7 mouse cellular contexts compared by ENCODE assay signal in the genomic region with DNA sequence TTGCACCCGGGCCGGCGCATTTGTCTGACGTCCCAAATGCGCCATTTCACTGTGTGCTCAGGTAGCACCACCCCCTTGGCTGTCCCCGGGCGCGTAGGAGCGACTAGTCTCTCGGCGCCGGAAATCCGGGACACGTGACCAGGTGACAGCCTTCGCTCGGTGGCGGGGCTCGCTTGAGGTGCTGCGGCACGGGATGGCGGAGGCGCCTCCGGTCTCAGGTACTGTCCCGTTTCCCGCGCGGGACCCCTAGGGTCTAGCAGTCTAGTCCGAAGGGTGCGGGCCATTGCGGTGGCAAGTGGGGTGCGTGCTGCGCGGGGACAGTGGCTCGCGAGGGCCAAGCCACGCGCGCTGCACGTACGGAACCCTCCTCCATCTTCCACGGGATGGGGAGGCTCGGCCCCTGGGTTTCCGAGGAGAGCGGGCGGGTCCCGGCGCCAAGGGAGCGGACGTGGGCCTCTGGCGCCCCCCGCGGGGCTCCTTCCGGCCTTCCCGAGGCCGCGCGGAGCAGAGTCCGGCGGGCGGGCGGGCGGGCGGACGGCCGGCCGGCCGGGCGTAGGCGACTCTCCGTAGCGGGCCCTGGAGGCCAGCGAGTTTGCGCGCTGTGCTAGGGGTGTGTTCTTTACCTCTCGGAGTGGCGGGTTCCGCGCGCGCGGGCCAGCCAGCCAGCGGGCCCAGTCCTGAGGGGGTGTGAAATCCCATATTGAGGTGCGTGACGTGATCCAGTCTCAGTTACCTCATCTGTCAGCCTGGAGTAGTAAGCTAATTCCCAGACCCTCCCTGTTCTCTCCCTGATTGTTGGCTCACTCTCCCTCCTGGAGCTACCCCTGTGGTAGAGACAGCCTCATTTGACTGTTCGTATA. TPM values are rescaled to one million over a fixed set of nuclear protein-coding genes. Genes with fewer than 3 reads are reported as not detected.
DNase-seq lines count a peak whose midpoint lies in the region; ATAC-seq lines count a peak whose summit lies in the region.

Nfx1 (plus strand) TSS at position 65 of the 860 bp plus-strand sequence.

- peak; percentile 98 for DNase-seq in adrenal gland, postnatal 10 days
- DNase-seq in embryonic facial prominence, embryonic 10.5 days (ENCODE audit: low spot score): peak; percentile 97
- DNase-seq in kidney, adult 11 months: peak; percentile 95
- DNase-seq in limb, embryonic 10.5 days (ENCODE audit: low spot score): peak; percentile 99
- peak; percentile 88 for DNase-seq in spleen, adult 12 weeks (ENCODE audit: low spot score)

- no peaks in the 10 kb centered on the region for H3K9me3 ChIP-seq in embryonic facial prominence, embryonic 10.5 days
- no peaks in the 10 kb centered on the region for H3K9me3 ChIP-seq in limb, embryonic 10.5 days (replicated peaks)
- H3K9me3 ChIP-seq in midbrain, embryonic 13.5 days: no peaks in the 10 kb centered on the region

- WGBS in embryonic facial prominence, embryonic 10.5 days: under 1% methylated on average over 85 of the region's 85 CpGs
- under 1% methylated on average over 85 of the region's 85 CpGs for WGBS in limb, embryonic 10.5 days
- under 1% methylated on average over 82 of the region's 85 CpGs for WGBS in midbrain, embryonic 13.5 days

- H3K27ac ChIP-seq in embryonic facial prominence, embryonic 10.5 days (replicated peaks): peak within 1 kb of the TSS; percentile 89
- peak within 1 kb of the TSS; percentile 92 for H3K27ac ChIP-seq in limb, embryonic 10.5 days
- peak within 1 kb of the TSS; percentile 91 for H3K27ac ChIP-seq in midbrain, embryonic 13.5 days

- peak; percentile 88 for ATAC-seq in granulocyte monocyte progenitor cell, adult 5-6 weeks (replicated peaks; ENCODE audit: poor library complexity, severe bottlenecking)
- peak; percentile 97 for ATAC-seq in midbrain, embryonic 13.5 days

- peak within 1 kb of the TSS; percentile 98 for H3K4me3 ChIP-seq in embryonic facial prominence, embryonic 10.5 days
- H3K4me3 ChIP-seq in limb, embryonic 10.5 days: peak within 1 kb of the TSS; percentile 98
- H3K4me3 ChIP-seq in midbrain, embryonic 13.5 days (replicated peaks): peak within 1 kb of the TSS; percentile 97

- peak within 1 kb of the TSS; percentile 80 for H3K4me2 ChIP-seq in midbrain, embryonic 13.5 days (replicated peaks)

- peak within 1 kb of the TSS; percentile 87 for H3K9ac ChIP-seq in midbrain, embryonic 13.5 days (replicated peaks)

- H3K4me1 ChIP-seq in embryonic facial prominence, embryonic 10.5 days: peaks cover 15% of the 10 kb centered on the region
- H3K4me1 ChIP-seq in limb, embryonic 10.5 days: peaks cover 16% of the 10 kb centered on the region
- peaks cover 22% of the 10 kb centered on the region for H3K4me1 ChIP-seq in midbrain, embryonic 13.5 days (replicated peaks)

- no peaks in the 10 kb centered on the region for H3K27me3 ChIP-seq in embryonic facial prominence, embryonic 10.5 days (replicated peaks; ENCODE audit: low read depth, poor library complexity, severe bottlenecking)
- H3K27me3 ChIP-seq in limb, embryonic 10.5 days (ENCODE audit: low read depth, poor library complexity, severe bottlenecking): no peaks in the 10 kb centered on the region
- H3K27me3 ChIP-seq in midbrain, embryonic 13.5 days: no peaks in the 10 kb centered on the region

- H3K36me3 ChIP-seq in embryonic facial prominence, embryonic 10.5 days (replicated peaks): peaks cover 31% of the 10 kb centered on the region
- peaks cover 43% of the 10 kb centered on the region for H3K36me3 ChIP-seq in limb, embryonic 10.5 days
- H3K36me3 ChIP-seq in midbrain, embryonic 13.5 days: peaks cover 12% of the 10 kb centered on the region

RNA-seq across cellular contexts. Expression of gene Nfx1, which starts in this region (rescaled TPM):
- total RNA-seq in adrenal gland, postnatal 10 days (2021): 10 to 100 TPM; 54.9 to 66.9 TPM
- 101 and 103 TPM in 2 replicates for polyA plus RNA-seq in embryonic facial prominence, embryonic 10.5 days (2016; fragmentation: Nextera tagmentation; extraction: Ambion mirVana)
- 60.0 and 67.3 TPM in 2 replicates for total RNA-seq in granulocyte monocyte progenitor cell, adult 5-6 weeks (2014; fragmentation: Nextera tagmentation)
- total RNA-seq in granulocyte monocyte progenitor cell, adult 5-6 weeks (2017): 63.7 and 66.7 TPM in 2 replicates
- polyA plus RNA-seq in limb, embryonic 10.5 days (2016; fragmentation: Nextera tagmentation; extraction: Ambion mirVana): 101 and 109 TPM in 2 replicates
- polyA plus RNA-seq in midbrain, embryonic 13.5 days (2015; fragmentation: Nextera tagmentation; extraction: Ambion mirVana): 107 and 109 TPM in 2 replicates

Comparison
In these comparisons a context has a peak if more than half of its experiments do, and no peak if none do; other contexts are left out.
1. Peak in every context shown above with its lines: DNase-seq, ATAC-seq, H3K4me3 ChIP-seq and H3K27ac ChIP-seq.